Mouse (Mus musculus) thymus, adult 18-20 months (tissue): ENCODE results near the gene Pole3.
A peak's percentile ranks its signal among the peaks of the same experiment; 100 is the strongest.

Source experiments
- DNase-seq, 2 experiments: peaks; one replicate each; pipeline ENCODE4 v3.0.0; 2022; ENCODE audit warnings: mixed read lengths in 2 of 2

Pole3 gene

GRCm38 (mm10) chr4:62518416-62519121 is 6.3 kb downstream of the Pole3 start:
- DNase-seq: peak in 1 of 2 experiments; percentile 24

GRCm38 (mm10) chr4:62517538-62518415 is 7.1 kb downstream of the Pole3 start:
- DNase-seq: no peak

DNA sequence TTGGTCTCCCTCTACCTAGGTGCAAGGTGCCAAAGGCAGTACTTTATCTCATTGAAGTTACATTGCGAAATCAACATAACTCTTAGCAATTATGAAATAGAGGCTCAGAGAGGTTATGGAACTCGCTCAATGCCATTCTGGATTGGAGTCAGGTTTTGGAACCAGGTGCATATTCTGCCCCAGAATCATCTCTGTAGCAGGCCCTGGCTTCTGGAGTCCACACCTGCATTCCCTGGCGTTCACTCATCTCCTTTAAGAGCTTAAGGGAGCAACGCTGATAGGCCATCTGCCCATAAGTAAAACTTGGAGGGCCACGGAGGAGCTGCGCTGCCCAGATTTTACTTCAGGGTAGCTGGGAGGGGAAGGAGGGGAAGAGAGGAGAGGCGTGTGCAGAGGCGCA is 7.8 kb downstream of the Pole3 start:
- DNase-seq: no peak

- DNase-seq: no peak
These were observed 8.3 kb downstream of the Pole3 start for GRCm38 (mm10) chr4:62516579-62516978.

DNA sequence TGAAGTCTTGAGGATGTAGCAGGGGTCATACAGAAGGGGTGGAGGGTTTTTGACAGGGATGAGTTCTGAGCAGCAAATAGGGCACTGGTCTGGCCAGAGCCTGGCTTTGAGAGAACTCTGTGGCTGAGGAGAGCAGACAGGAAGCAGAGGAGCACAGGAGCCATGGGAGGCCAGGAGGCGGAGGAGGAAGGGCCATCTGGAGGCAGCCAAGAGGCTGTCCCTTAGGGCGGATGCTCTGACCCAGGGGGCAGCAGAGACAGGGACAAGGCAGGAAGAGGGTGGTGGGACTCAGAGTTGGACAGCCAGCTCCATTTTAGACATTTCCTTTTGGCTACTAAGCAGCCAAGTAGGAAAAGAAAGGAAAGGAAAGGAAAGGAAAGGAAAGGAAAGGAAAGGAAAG is 8.8 kb downstream of the Pole3 start:
- DNase-seq: no peak

DNA sequence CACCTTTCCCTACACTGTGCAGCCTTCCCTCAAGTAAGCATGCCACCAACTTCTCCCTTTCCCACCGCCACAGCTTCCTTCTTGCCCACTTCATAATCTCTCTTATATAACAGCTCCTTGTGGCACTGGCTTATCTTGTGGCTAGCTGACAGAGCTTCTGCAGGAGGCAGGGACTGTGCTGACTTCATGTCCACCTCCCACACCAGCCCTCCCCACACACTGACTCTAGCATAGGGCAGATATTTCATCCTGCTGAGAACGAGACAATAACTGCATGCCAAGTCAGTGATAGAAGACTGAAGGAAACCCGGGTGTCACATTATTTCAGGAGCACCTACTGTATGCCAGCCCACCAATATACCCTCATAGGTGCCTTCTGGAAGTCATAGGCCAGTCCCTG is 9.4 kb downstream of the Pole3 start:
- DNase-seq: no peak

DNA sequence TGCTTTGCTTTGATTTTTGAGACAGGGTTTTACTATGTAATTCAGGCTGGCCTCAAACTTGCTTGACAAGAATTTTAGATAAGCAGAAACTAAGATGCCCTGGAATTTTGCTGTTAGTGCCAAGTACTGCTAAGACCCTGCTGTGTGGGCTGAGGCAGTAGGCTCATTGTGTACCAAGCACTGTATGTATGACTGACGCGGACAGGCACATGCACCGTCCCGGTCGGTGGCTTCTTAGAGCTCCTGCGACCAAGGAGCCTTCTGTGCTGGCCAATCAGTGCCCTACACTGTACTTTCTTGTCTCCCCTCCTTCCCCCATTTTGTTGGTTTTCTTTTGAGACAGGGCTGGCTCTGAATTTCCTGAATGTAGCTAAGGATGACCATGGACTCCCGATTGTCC is 9.9 kb downstream of the Pole3 start:
- DNase-seq: no peak

DNA sequence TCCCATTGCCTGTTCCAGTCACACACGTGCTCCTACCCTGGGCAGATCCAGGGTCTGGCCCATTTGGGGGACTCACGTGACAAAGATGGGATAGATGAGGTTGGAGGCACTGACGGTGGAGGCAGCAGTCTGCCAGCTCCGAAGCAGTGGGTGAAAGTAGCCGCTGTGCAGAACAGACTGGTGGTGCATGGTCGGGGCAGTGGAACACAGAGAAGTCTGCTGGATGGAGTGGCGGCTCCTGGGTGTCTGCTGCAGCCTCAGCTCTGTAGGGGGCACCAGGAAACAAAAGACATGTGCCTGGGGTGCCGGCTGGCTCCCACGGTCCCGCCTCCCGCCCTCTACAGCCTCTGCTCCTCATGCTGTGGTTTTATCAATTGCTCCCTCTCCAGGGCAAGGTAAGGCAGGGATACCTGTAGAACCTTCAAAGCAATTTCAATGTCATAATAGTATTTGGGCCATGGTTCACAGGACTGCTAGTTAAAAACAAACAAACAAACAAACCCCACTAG is 10.8 kb downstream of the Pole3 start:
- DNase-seq: no peak

- no peak for DNase-seq
These were observed 14.9 kb downstream of the Pole3 start for GRCm38 (mm10) chr4:62509946-62510345.

- no peak for DNase-seq
These were observed 16.0 kb downstream of the Pole3 start for GRCm38 (mm10) chr4:62508839-62509238.

GRCm38 (mm10) chr4:62506798-62507197 is 18.1 kb downstream of the Pole3 start:
- peak; percentile 34 to 54 for DNase-seq

DNA sequence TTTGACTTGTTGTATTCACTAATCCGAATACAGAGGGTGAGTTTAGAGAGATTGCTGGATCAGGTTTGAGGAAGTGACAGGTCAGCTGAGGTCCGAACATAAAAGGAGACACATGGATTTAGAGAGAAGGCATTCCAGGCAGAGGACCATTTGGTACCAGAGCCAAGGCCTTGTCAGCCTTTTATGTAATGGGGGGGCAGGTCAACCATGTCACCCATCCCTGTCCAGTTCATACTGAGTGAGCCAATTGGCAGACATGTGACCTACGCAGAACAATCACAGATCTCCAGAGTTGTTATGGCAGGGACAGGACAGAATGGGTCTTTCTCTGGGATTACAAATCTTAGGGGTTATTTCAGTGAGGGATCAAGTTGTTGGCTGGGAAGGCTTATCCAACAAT is 18.9 kb downstream of the Pole3 start:
- DNase-seq: no peak

DNA sequence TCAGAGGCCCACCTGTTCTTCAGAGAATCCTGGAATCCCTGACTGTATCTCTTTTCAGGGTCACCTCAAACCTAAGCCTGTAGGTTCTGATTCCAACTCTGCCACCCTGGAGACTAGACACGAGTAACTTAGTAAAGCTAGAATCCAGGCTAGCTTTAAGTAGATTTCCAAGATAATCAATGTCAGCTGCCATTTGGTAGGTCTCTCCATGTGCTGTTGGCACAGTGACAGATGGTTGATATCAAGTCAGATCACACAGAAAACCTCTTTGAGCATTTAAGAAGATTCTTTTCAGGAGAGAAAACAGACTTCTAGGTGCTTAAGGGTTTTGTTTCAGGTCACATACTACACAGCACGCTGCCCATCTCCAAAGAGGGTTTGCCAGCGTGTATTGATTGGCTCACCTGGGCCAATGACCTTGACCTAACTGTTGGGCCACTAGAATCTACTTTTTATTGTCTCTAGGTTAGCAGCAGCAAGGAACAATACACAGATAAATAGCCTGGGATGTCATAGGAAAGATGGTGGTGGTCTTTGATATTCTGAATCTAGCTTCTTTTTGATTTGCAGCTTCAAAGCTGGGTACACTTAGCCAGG is 21.4 kb downstream of the Pole3 start, which contains the start of gene Hdhd3:
Hdhd3 (minus strand) TSS at position 94 of the 597 bp plus-strand sequence.
- no peak for DNase-seq

DNA sequence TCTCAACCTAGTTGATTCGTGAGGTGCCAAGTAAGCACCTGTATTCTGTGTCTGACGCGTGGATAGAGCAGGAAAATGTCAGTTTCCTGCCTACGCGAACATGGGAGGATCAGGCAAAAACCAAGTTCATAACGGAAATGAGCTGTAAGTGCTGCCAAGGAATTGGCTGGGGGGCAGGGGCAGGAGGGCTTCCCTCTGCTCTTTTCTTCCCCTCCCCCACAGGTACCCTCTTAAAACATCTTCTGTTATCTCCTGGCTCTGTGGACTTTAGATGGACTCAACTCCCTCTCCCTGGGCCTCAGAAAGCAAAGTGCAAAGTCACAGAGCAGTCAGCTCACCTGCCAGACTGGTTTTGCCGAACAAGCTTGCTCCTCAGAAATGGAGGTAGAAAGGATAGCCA is 21.9 kb downstream of the Pole3 start:
- no peak for DNase-seq

- DNase-seq: peak; percentile 73 to 81
These were observed 22.7 kb downstream of the Pole3 start for GRCm38 (mm10) chr4:62501964-62502732.

DNA sequence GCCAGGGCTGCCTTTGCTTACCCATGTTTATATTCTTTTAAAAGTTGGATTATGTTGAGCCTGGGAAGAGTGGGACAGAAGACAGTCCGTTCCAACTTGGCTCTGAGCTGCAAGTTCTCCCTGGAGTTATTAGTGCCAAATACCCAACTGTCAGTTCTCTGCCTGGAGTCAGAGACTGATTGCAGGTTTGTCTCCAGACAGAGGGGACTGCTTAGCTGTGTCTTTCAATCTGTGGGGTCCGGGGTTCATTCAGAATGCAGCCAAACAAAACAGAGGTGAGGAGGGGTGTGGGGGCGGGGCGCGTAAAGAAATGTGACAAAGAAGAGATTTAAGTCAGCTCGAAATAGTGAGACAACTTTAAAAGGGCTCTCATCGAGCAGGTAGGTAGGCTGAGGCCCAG is 23.3 kb downstream of the Pole3 start:
- DNase-seq: no peak

- DNase-seq: no peak
These were observed 24.1 kb downstream of the Pole3 start for GRCm38 (mm10) chr4:62500799-62501198.

DNA sequence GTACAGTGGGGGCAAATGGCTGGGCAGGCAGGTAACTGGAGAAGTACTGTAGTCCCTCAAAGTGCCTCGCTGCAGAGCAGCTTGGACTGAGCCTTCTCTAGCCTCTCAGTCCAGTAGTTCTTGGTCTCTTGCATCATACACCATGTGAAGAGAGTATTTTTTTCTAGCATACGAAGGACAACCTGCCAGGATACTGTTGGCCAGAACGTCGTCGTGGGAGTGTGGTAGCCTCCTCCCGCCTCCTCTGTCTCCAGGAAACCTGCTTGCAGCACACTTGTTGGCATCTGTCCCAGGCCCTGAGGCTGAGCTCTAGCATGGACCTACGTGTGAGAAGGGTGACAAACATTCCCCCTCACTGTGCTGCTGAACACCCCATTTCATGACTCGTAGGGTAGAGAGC is 28.1 kb downstream of the Pole3 start:
- no peak for DNase-seq

DNA sequence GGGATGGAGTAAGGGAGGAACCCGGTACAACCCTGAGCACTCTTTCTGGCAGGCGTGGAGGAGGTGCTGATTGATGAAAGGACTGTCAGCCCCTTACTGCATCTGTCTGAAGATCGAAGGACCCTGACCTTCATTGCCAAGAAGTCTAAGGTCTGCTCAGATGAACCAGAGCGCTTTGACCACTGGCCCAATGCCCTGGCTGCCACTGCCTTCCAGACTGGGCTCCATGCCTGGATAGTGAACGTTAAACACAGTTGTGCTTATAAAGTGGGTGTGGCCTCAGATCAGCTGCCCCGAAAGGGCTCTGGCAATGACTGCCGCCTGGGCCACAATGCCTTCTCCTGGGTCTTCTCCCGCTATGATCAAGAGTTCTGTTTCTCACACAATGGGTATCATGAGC is 28.9 kb downstream of the Pole3 start:
- no peak for DNase-seq

GRCm38 (mm10) chr4:62494230-62494629 is 30.6 kb downstream of the Pole3 start:
- DNase-seq: no peak

DNA sequence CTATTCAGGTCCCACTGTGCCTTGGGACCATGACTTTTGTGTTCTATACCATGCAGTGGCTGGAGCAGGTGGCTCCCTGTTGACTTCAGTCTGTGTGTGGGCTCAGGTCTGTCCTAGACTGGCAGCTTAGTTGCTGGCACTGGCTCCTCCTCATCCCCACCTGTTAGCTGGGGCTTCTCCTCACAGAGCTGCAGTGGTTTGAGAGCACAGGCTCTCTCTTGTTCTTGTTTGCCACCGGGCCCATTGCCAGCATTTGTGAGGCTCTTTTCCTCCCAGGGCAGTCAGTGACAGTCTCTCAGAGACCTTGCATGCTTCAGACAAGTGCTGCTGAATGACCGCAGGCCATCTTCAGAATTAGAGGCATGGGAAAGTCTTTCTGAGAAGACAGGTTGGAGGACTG is 32.2 kb downstream of the Pole3 start:
- DNase-seq: no peak

DNA sequence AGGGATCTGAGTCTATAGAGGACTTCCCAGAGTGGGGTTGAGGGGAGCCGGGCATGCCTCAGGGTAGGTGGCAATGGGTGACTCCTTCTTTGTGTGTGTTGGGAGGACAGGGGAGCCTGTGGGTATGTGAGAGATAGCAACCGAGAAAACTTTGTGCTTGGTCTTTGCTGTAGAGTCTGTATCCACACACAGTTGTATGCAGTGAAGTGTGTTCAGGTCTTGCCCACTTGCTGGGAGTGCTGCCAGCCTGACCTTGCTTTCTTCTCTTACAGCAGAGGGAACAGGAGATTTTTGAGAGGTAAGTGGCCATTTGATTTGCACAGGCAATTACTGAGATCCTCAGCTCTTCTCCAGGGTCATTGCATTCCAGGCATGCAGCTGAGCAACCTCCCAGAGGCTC is 37.0 kb downstream of the Pole3 start:
- DNase-seq: no peak

DNA sequence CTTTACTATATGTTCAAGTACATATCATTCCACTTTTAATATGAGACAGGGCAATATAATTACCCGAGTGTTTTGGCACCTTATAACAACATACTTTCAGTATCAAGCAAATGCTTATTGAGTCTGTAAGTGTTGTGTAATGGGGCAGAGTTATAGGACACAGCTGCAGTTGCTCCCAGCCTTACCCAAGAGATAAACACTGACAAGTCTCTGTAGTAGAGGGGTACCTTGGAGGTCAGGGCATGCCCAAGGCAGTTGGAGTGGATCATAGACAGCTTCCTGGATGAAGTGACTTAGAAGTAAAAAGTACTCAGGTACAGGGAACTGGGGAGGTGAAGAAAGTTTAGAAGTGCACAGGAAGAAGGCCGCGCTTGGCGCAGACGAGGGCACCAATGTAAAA is 37.7 kb downstream of the Pole3 start:
- DNase-seq: no peak
